Mouse (Mus musculus) spleen, postnatal 36 days (tissue): ENCODE results near the gene St6galnac1.
"Not testable (repeated sequence)": the region's sequence is repeated elsewhere in the genome, so short reads cannot be mapped to it uniquely, and the experiment has no call there.

Experiments used
- DNase-seq, 2 experiments: peaks; one replicate each; pipeline ENCODE4 v3.0.0; 2022; ENCODE audit warnings: low spot score in 2 of 2, mixed read lengths in 1 of 2

St6galnac1 gene

GRCm38 (mm10) chr11:116775407-116775806, at the start of gene St6galnac1:
TSS of gene St6galnac1 (minus strand) at chr11:116775507.
- DNase-seq = no peak

GRCm38 (mm10) chr11:116823885-116824284, 48.6 kb upstream of the St6galnac1 start:
- DNase-seq = not testable (repeated sequence)

- no peak for DNase-seq
These were observed 47.9 kb upstream of the St6galnac1 start for GRCm38 (mm10) chr11:116823255-116823654.

GRCm38 (mm10) chr11:116822626-116823025, 47.3 kb upstream of the St6galnac1 start:
- DNase-seq = no peak

DNA sequence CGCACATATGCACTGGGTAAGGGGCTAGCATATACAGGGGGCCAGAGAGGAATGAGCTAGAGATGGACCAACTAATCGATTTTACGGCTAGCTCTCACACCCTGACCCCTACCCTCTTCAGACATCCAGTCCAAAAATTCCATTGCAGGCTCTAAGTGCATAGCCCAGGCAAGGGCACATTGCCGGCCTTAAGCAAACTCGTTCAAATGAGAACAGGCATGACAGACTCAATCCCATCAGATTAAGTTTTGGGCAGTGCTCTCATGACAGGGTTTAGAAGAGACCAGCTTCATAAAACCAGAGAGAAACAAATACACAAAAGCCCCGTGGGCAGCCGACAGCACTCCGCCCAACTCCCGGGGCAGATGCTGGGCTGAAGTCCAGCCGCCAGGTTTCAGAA, 46.9 kb upstream of the St6galnac1 start:
- DNase-seq = no peak

- DNase-seq = no peak
These were observed 46.0 kb upstream of the St6galnac1 start for GRCm38 (mm10) chr11:116821057-116821940.

- no peak for DNase-seq
These were observed 44.8 kb upstream of the St6galnac1 start for GRCm38 (mm10) chr11:116819932-116820593.

- no peak for DNase-seq
These were observed 43.4 kb upstream of the St6galnac1 start for GRCm38 (mm10) chr11:116818722-116819121.

- no peak for DNase-seq
These were observed 42.3 kb upstream of the St6galnac1 start for GRCm38 (mm10) chr11:116817567-116817966.

DNA sequence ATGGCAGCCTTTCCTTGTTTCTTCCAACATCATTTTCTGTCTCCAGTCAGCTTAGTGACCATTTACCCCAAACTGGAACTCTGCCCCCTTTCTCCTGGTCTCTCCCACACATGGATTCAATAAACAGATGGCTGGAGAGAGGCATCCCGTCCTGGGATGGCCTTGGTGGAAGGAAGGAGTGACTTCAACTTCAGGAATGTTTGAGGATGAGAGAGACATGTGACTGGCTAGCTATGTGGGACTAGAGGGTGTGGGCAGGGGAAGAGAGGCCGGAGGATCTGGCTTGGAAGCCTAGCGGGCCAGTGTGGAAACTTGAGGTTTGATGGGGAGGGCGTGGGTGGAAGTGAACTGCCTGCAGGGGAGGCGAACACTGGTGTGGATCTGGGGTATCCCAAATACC, 41.5 kb upstream of the St6galnac1 start:
- no peak for DNase-seq

- no peak for DNase-seq
These were observed 39.6 kb upstream of the St6galnac1 start for GRCm38 (mm10) chr11:116814884-116815415.

- peak; percentile 57 to 64 for DNase-seq
These were observed 39.0 kb upstream of the St6galnac1 start for GRCm38 (mm10) chr11:116814076-116814883.

DNA sequence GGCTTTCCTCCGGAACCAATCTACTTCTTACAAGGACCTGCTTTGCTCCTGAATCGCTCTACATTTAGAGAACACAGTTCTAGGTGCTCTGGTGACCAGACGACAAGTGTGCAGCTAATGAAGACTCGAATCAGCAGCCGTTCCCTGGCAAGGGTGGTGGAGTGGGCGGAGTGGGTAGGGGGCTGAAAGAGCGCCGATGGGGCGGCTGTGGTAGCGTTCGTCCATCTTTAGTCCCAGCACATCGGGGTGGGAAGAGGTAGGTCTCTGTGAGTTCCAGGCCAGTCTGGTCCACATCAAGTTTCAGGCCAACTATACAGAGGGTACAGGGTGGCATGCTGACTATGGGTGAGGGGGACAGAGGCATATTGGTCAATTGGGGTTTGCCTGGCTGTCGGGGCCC, 38.3 kb upstream of the St6galnac1 start:
- no peak for DNase-seq

DNA sequence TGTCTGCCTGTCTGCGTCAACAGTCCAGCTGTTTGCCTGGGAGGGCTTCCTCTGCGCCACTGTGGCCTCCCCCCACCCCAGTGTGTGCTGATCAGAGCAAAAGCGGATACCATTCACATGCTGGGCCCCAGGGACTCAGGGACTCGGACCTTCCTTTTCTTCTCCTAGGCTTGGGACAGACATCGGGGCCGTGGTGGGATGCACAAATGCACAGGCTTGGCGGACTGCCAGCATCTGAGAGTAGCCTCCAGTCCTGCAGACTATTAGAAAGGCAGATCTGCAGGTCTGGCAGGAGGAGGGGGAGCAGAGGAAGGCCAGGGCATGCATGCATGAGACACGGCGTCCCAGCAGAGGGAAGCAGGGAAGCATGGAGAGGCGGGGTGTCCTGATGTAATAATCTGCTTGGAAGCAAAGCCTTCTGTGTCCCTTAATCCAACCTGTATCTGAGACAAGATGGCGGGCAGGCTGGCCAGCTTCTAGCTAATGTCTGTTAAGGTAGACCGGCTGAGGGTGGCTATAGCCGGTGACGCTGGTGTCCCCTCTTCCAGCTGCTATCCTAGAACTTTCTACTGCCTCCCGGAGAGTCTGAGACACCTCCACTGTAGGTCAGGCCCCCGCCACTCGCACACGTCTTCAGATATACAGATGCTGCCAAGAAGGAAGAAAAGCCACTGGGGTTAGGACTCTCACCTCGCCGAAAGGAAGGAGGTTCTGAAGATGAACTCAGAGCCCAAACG, 37.7 kb upstream of the St6galnac1 start:
- DNase-seq = no peak

- DNase-seq = peak; percentile 18 to 31
These were observed 35.9 kb upstream of the St6galnac1 start for GRCm38 (mm10) chr11:116810983-116811901.

- no peak for DNase-seq
These were observed 35.2 kb upstream of the St6galnac1 start for GRCm38 (mm10) chr11:116810528-116810927.

DNA sequence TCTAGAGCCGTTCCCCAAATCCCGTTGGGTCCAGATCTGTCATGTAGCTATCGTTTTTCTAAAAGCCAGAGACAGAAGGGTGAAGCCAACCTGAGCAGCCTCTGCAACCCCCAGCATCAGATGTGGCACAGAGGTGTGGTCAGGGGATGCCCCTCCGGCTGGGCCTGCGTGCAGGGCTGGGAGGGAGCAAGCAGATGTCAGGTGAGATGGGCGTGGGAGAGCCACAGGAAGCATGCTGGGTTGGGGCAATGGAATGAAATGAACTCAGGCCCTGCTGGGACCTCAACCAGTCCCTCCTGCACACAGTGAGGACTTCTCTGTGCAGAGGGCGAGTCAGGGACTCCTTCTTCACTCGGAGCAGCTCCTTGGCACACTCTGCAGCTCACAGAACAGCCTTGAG, 34.2 kb upstream of the St6galnac1 start:
- no peak for DNase-seq

DNA sequence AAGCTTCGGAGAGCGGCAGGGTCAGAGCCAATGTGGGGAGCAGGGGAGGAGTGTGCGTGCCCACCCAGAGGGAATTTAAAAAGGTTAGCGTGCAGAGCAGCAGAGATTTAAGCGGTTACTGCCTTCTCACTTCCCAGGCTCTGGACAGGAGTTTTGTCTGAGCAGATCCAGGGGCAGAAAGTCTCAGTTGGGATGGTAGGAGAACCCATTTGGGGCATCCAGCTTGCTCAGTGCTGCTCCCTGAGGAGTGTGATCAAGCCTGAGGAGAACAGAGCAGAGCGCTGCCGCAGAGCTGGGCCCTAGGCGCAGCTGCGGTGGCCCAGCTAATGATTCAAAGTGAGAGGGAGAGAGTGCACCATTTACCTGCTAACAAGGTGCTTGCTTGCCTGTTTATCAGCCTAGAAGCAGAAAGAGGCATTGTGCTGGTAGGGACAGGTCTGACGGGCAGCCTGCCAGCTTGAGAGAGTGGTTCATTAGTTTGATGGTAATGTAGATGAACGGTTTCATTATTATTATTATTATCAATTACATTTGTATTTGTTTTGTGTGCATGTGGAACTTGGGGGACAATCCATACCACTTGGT, 33.6 kb upstream of the St6galnac1 start:
- no peak for DNase-seq

DNA sequence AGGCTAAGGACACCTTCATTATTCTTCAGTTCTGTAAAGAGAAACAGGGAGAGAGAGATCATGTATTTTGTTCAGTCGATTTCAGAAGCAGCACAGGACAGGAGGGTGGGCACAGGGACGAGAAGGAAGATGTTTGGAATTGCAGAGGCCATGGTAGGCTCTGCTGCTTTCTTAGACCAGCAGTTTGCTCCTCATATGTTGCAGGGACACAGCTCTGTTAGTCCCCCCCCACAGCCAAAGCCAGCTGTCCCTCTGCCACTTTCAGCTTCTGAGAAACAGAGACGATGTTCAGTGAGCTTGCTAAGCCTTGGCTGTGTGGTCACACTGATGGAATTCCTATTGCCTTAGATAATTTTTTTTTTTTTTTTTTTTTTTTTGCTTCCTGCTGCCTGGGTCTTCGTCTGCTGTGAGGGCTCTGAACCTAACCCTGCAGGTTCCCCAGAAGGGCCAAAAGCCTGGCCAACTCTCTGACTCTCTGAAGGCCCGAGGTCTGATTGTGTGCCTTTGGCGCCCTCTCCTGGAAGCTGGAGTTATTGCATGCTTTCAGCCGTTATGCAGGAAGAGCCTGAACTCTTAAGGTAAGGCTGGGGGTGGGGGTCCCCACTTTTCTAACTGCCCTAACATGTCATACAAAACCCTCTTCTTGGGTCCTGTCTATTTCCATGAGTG, 32.8 kb upstream of the St6galnac1 start:
- peak; percentile 58 to 69 for DNase-seq
